Mouse (Mus musculus): ENCODE data around the gene Drc3. TPM values are rescaled to one million over a fixed set of nuclear protein-coding genes. Genes with fewer than 3 reads are reported as not detected.

Drc3 gene
- polyA plus RNA-seq, 1 experiment: 0.08 TPM

GRCm38 (mm10) chr11:60320426-60321037 is 32.6 kb upstream of the Drc3 start:
- TF ChIP-seq USF1 (IDR thresholded peaks at IDR 0.05; ENCODE audit: low read depth): no peak
- no peak for TF ChIP-seq SRF (IDR thresholded peaks at IDR 0.05; ENCODE audit: control insufficient read depth, insufficient read length, low read depth)
- TF ChIP-seq E2F4 (IDR thresholded peaks at IDR 0.05; ENCODE audit: insufficient read depth): no peak
- TF ChIP-seq REST (IDR thresholded peaks at IDR 0.05; ENCODE audit: insufficient read depth, insufficient read length): no peak
- TF ChIP-seq TCF12 (IDR thresholded peaks at IDR 0.05; ENCODE audit: insufficient read depth, poor library complexity, severe bottlenecking): no peak
- TF ChIP-seq MYOG (IDR thresholded peaks at IDR 0.05; ENCODE audit: control insufficient read depth in 1 of 3, insufficient read depth in 1 of 3, insufficient read length in 2 of 3, low read depth in 2 of 3): no peak
- Histone ChIP-seq H3K27me3 (ENCODE audit: control insufficient read depth, insufficient read depth, insufficient read length) (no peaks in the 10 kb centered on the region), H3ac (ENCODE audit: control insufficient read depth, insufficient read length) (no peak overlapping the region)

DNA sequence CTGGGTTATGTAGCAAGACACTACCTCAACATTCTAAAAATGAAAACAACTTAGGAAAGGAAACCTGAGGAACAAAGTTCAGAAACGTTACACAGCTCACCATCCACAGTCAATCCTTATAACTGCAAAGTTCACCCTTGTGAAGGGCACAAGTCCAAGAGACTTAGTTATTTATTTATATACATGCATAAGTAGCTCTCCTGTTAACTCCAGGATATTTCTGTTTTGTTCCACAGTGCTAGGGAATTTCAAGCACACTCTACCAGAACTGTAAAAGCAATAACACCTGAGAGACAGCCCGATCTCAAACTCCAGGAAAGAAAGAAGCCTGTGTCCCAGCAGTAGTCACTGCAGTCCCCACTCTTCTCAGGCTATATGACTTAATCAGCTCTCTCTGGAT is 31.7 kb upstream of the Drc3 start:
- no peak overlapping the region for H3ac ChIP-seq (ENCODE audit: control insufficient read depth, insufficient read length)
- no peaks in the 10 kb centered on the region for H3K36me3 ChIP-seq (ENCODE audit: control insufficient read depth, insufficient read depth)
- H3K4me2 ChIP-seq (ENCODE audit: low read depth): no peak overlapping the region
- H3K4me3 ChIP-seq: no peak overlapping the region
- TF ChIP-seq POLR2A (IDR thresholded peaks at IDR 0.05; ENCODE audit: insufficient read length, low read depth) (no peak), E2F4 (IDR thresholded peaks at IDR 0.05; ENCODE audit: insufficient read depth) (no peak), MYOD1 (IDR thresholded peaks at IDR 0.05; ENCODE audit: control insufficient read depth in 1 of 3, insufficient read length in 2 of 3, low read depth in 2 of 3) (no peak), SRF (IDR thresholded peaks at IDR 0.05; ENCODE audit: control insufficient read depth, insufficient read length, low read depth) (no peak), MAX (IDR thresholded peaks at IDR 0.05; ENCODE audit: low read depth) (no peak), CEBPB (IDR thresholded peaks at IDR 0.05; ENCODE audit: insufficient read depth, poor library complexity, severe bottlenecking) (no peak), REST (IDR thresholded peaks at IDR 0.05; ENCODE audit: insufficient read depth, insufficient read length) (no peak), TCF12 (IDR thresholded peaks at IDR 0.05; ENCODE audit: insufficient read depth, poor library complexity, severe bottlenecking) (no peak), TCF3 (IDR thresholded peaks at IDR 0.05; ENCODE audit: insufficient read length, low read depth) (no peak)
- no peaks in the 10 kb centered on the region for H3K27me3 ChIP-seq (ENCODE audit: control insufficient read depth, insufficient read depth, insufficient read length)
- peaks cover 10% of the 10 kb centered on the region for H3K79me2 ChIP-seq (ENCODE audit: control insufficient read depth, insufficient read depth)

More at GRCm38 (mm10) chr11:60320426-60321037, 32.6 kb upstream of the Drc3 start:
- H3K36me3 ChIP-seq (ENCODE audit: control insufficient read depth, insufficient read depth): no peaks in the 10 kb centered on the region
- no peak overlapping the region for H3K4me3 ChIP-seq
- H3K79me2 ChIP-seq (ENCODE audit: control insufficient read depth, insufficient read depth): peaks cover 13% of the 10 kb centered on the region
- no peak overlapping the region for H3K4me2 ChIP-seq (ENCODE audit: low read depth)

DNA sequence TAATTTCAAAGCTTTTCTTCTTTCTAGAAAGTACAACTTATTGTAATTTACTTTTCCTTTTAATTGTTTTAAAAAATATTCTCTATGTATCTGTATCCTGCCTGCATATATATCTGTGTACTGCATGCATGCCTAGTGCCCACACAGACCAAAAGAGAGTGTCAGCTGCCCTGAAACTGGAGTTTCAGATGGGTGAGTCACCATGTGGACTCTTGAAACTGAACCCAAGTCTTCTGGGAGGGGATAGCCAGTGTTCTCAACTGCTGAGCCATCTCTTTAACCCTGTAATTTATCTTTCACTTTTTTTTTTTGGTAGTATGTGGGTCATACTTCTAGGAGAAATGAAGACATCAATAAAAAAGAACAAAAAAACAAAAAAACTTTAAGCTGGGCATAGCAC is 29.4 kb upstream of the Drc3 start:
- Histone ChIP-seq H3ac (ENCODE audit: control insufficient read depth, insufficient read length) (no peak overlapping the region), H3K4me2 (ENCODE audit: low read depth) (peak overlapping the region; percentile 72), H3K79me2 (ENCODE audit: control insufficient read depth, insufficient read depth) (peaks cover 10% of the 10 kb centered on the region), H3K4me3 (no peak overlapping the region), H3K36me3 (ENCODE audit: control insufficient read depth, insufficient read depth) (no peaks in the 10 kb centered on the region), H3K27me3 (ENCODE audit: control insufficient read depth, insufficient read depth, insufficient read length) (no peaks in the 10 kb centered on the region)
- TF ChIP-seq MYOG (IDR thresholded peaks at IDR 0.05; ENCODE audit: control insufficient read depth in 1 of 3, insufficient read depth in 1 of 3, insufficient read length in 2 of 3, low read depth in 2 of 3): peak in 1 of 3 experiments; percentile 16
- no peak for TF ChIP-seq SRF (IDR thresholded peaks at IDR 0.05; ENCODE audit: control insufficient read depth, insufficient read length, low read depth)
- peak in 2 of 3 experiments; percentile 8 to 11 for TF ChIP-seq MYOD1 (IDR thresholded peaks at IDR 0.05; ENCODE audit: control insufficient read depth in 1 of 3, insufficient read length in 2 of 3, low read depth in 2 of 3)

GRCm38 (mm10) chr11:60330551-60330950 is 22.6 kb upstream of the Drc3 start:
- Histone ChIP-seq H3K4me2 (ENCODE audit: low read depth) (no peak overlapping the region), H3K27me3 (ENCODE audit: control insufficient read depth, insufficient read depth, insufficient read length) (no peaks in the 10 kb centered on the region), H3K4me3 (no peak overlapping the region), H3ac (ENCODE audit: control insufficient read depth, insufficient read length) (no peak overlapping the region), H3K36me3 (ENCODE audit: control insufficient read depth, insufficient read depth) (no peaks in the 10 kb centered on the region), H3K79me2 (ENCODE audit: control insufficient read depth, insufficient read depth) (peaks cover 4% of the 10 kb centered on the region)
- TF ChIP-seq MYOG (IDR thresholded peaks at IDR 0.05; ENCODE audit: control insufficient read depth in 1 of 3, insufficient read depth in 1 of 3, insufficient read length in 2 of 3, low read depth in 2 of 3): no peak

DNA sequence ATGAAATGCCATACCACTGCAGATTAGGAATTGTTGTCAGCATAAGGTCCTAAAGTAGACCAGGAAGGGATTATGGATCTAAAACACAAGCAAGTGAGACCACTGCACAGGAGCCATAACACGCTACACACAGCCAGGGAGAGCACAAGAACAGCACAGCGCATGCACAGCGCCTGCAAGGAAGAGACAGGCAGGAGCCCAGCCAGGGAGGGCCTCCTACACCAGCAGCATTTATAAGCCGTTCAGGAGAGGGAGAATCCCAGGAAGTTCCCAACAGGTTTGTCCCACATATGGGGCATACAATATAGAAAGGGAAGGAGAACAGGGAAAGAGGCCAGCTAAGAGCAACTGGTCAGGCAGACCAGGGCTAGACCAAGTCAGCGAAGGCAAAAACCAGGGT is 19.7 kb upstream of the Drc3 start:
- Histone ChIP-seq H3K27me3 (ENCODE audit: control insufficient read depth, insufficient read depth, insufficient read length) (no peaks in the 10 kb centered on the region), H3K79me2 (ENCODE audit: control insufficient read depth, insufficient read depth) (peaks cover 4% of the 10 kb centered on the region), H3K36me3 (ENCODE audit: control insufficient read depth, insufficient read depth) (no peaks in the 10 kb centered on the region), H3K4me3 (no peak overlapping the region), H3K4me2 (ENCODE audit: low read depth) (no peak overlapping the region), H3ac (ENCODE audit: control insufficient read depth, insufficient read length) (no peak overlapping the region)
- TF ChIP-seq MYOD1 (IDR thresholded peaks at IDR 0.05; ENCODE audit: control insufficient read depth in 1 of 3, insufficient read length in 2 of 3, low read depth in 2 of 3) (no peak), TCF12 (IDR thresholded peaks at IDR 0.05; ENCODE audit: insufficient read depth, poor library complexity, severe bottlenecking) (no peak), MYOG (IDR thresholded peaks at IDR 0.05; ENCODE audit: control insufficient read depth in 1 of 3, insufficient read depth in 1 of 3, insufficient read length in 2 of 3, low read depth in 2 of 3) (no peak)

DNA sequence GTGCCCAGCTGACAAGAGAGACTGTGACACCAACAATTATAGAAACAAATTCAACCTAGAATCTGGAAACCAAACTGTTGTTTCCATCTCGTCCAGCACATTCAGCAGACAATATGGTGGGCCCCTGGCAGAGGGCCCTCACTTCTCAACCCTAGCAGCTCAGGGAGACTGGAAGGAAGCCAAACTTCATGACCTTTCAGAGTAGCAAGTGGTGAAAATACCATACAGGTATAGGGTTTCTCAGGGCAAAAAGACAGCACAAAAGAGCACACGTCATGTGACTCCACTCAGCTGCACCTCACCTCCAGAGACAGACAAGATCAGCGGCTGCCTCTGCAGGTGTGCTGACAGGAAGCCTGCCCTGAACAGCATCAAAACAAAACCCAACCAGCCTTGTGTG is 19.0 kb upstream of the Drc3 start:
- Histone ChIP-seq H3K27me3 (ENCODE audit: control insufficient read depth, insufficient read depth, insufficient read length) (no peaks in the 10 kb centered on the region), H3ac (ENCODE audit: control insufficient read depth, insufficient read length) (no peak overlapping the region), H3K36me3 (ENCODE audit: control insufficient read depth, insufficient read depth) (no peaks in the 10 kb centered on the region), H3K79me2 (ENCODE audit: control insufficient read depth, insufficient read depth) (peaks cover 4% of the 10 kb centered on the region), H3K4me2 (ENCODE audit: low read depth) (no peak overlapping the region), H3K4me3 (no peak overlapping the region)
- TF ChIP-seq MAX (IDR thresholded peaks at IDR 0.05; ENCODE audit: low read depth): no peak
- TF ChIP-seq TCF3 (IDR thresholded peaks at IDR 0.05; ENCODE audit: insufficient read length, low read depth): no peak
- no peak for TF ChIP-seq USF1 (IDR thresholded peaks at IDR 0.05; ENCODE audit: low read depth)
- TF ChIP-seq E2F4 (IDR thresholded peaks at IDR 0.05; ENCODE audit: insufficient read depth): no peak
- TF ChIP-seq REST (IDR thresholded peaks at IDR 0.05; ENCODE audit: insufficient read depth, insufficient read length): no peak
- no peak for TF ChIP-seq MYOD1 (IDR thresholded peaks at IDR 0.05; ENCODE audit: control insufficient read depth in 1 of 3, insufficient read length in 2 of 3, low read depth in 2 of 3)
- TF ChIP-seq MYOG (IDR thresholded peaks at IDR 0.05; ENCODE audit: control insufficient read depth in 1 of 3, insufficient read depth in 1 of 3, insufficient read length in 2 of 3, low read depth in 2 of 3): no peak
- no peak for TF ChIP-seq CEBPB (IDR thresholded peaks at IDR 0.05; ENCODE audit: insufficient read depth, poor library complexity, severe bottlenecking)
- no peak for TF ChIP-seq POLR2A (IDR thresholded peaks at IDR 0.05; ENCODE audit: insufficient read length, low read depth)
- TF ChIP-seq SRF (IDR thresholded peaks at IDR 0.05; ENCODE audit: control insufficient read depth, insufficient read length, low read depth): no peak
- no peak for TF ChIP-seq POLR2AphosphoS2 (IDR thresholded peaks at IDR 0.05; ENCODE audit: insufficient read length, low read depth)
- TF ChIP-seq TCF12 (IDR thresholded peaks at IDR 0.05; ENCODE audit: insufficient read depth, poor library complexity, severe bottlenecking): no peak
